Mouse (Mus musculus) CD4-positive, CD25-positive, alpha-beta regulatory T cell (primary cell): ENCODE measurements around the gene Ier5. TPM values are rescaled to one million over a fixed set of nuclear protein-coding genes. Genes with fewer than 3 reads are reported as not detected.

Experiments used
- polyA plus RNA-seq: library from polyadenylated mRNA; unstranded; fragments of 100-300 nt; shearing (Covaris generic); gene quantifications from one replicate; pipeline ENCODE4 v1.2.1, GENCODE M21; 2017

Ier5 gene
- polyA plus RNA-seq = 152 TPM

GRCm38 (mm10) chr1:155099280-155099848 lies at the start of gene Ier5:
Ier5 (minus strand) TSS chr1:155099636.

GRCm38 (mm10) chr1:155146572-155146980 lies 47.1 kb upstream of the Ier5 start, which contains the start of gene Mr1:
Mr1 (minus strand) TSS chr1:155146814.

Other genes with a start within 250 kb of the Ier5 start
- 0.16 TPM for gene Cacna1e, start 215.1 kb downstream of the Ier5 start, polyA plus RNA-seq
- gene Mr1, start 47.2 kb upstream of the Ier5 start, polyA plus RNA-seq = 22.7 TPM
- 126 TPM for gene Stx6, start 59.1 kb upstream of the Ier5 start, polyA plus RNA-seq
- 1.0 TPM for gene BC034090, start 144.8 kb upstream of the Ier5 start, polyA plus RNA-seq